Mouse (Mus musculus) neural tube, embryonic 10.5 days (tissue): ENCODE measurements around the gene Fsd2.

Source experiments
- DNase-seq: peaks from one replicate; pipeline ENCODE4 v3.0.0-alpha.2; 2017; ENCODE audit warnings: low spot score; ENCODE audit errors: extremely low spot score

Gene Fsd2

GRCm38 (mm10) chr7:81572610-81573268, 6.0 kb upstream of the Fsd2 start:
- no peak for DNase-seq

GRCm38 (mm10) chr7:81571941-81572441, 5.2 kb upstream of the Fsd2 start:
- DNase-seq, result no peak

GRCm38 (mm10) chr7:81571108-81571940, 4.6 kb upstream of the Fsd2 start, which contains the start of gene Whamm:
Gene Whamm, plus strand, starts transcription at chr7:81571266.
- DNase-seq, result peak; percentile 89

GRCm38 (mm10) chr7:81570752-81571107, 4.0 kb upstream of the Fsd2 start:
- no peak for DNase-seq

- no peak for DNase-seq
Measured at GRCm38 (mm10) chr7:81570271-81570670, 3.5 kb upstream of the Fsd2 start.

GRCm38 (mm10) chr7:81569851-81570250, 3.1 kb upstream of the Fsd2 start:
- no peak for DNase-seq

- no peak for DNase-seq
Measured at GRCm38 (mm10) chr7:81567396-81567795, 652 bp upstream of the Fsd2 start.

GRCm38 (mm10) chr7:81566332-81566731, 412 bp downstream of the Fsd2 start:
- DNase-seq, result no peak

GRCm38 (mm10) chr7:81565381-81566055, 1.2 kb downstream of the Fsd2 start:
- DNase-seq, result no peak

- no peak for DNase-seq
Measured at GRCm38 (mm10) chr7:81564766-81565165, 2.0 kb downstream of the Fsd2 start.

- no peak for DNase-seq
Measured at GRCm38 (mm10) chr7:81563506-81564015, 3.2 kb downstream of the Fsd2 start.

GRCm38 (mm10) chr7:81561211-81561610, 5.5 kb downstream of the Fsd2 start:
- no peak for DNase-seq

GRCm38 (mm10) chr7:81560101-81561049, 6.4 kb downstream of the Fsd2 start:
- no peak for DNase-seq

GRCm38 (mm10) chr7:81559231-81559980, 7.3 kb downstream of the Fsd2 start:
- DNase-seq, result no peak

- no peak for DNase-seq
Measured at GRCm38 (mm10) chr7:81557985-81558360, 8.8 kb downstream of the Fsd2 start.

GRCm38 (mm10) chr7:81557252-81557984, 9.3 kb downstream of the Fsd2 start:
- DNase-seq, result no peak

GRCm38 (mm10) chr7:81556839-81557238, 9.9 kb downstream of the Fsd2 start:
- DNase-seq, result no peak

GRCm38 (mm10) chr7:81554369-81554768, 12.4 kb downstream of the Fsd2 start:
- peak; percentile 33 for DNase-seq

GRCm38 (mm10) chr7:81553589-81553988, 13.2 kb downstream of the Fsd2 start:
- DNase-seq, result no peak
